Mouse (Mus musculus): ENCODE measurements around the gene Cd163. TPM values are rescaled to one million over a fixed set of nuclear protein-coding genes. Genes with fewer than 3 reads are reported as not detected.
A peak's percentile ranks its signal among the peaks of the same experiment; 100 is the strongest.
"Not testable (repeated sequence)": the region's sequence is repeated elsewhere in the genome, so short reads cannot be mapped to it uniquely, and the experiment has no call there.

Gene Cd163
- polyA plus RNA-seq (2016; fragmentation: Nextera tagmentation; extraction: Ambion mirVana) = 0.05 and 0.08 TPM in 2 replicates

DNA sequence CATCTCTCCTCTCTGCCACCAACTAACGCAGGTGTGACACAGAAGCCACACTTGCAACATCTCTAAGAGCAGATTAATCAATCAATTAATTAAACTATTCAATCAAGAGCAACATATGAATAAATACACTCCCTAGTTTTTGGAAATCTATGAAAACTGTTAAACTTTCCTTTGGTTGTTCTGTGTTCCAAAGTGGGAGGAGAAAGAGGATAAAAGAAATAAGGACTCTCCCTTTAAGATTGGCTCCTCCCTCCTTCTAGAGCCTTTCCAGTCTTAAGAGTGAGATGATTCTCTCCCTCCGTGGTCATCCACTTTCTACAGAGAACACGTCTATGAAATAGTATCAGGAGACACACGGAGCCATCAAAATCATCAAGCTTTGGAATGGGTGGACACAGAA is at the start of gene Cd163:
Gene Cd163 (plus strand): TSS at position 301 of the 400 bp plus-strand sequence.
- no peaks in the 10 kb centered on the region for H3K9me3 ChIP-seq
- WGBS = 95% methylated on average over 4 of the region's 4 CpGs
- H3K27ac ChIP-seq (replicated peaks) = no peak within 1 kb of the TSS
- no peak within 1 kb of the TSS for H3K4me2 ChIP-seq (replicated peaks)
- H3K4me1 ChIP-seq = no peaks in the 10 kb centered on the region
- no peaks in the 10 kb centered on the region for H3K36me3 ChIP-seq
- H3K27me3 ChIP-seq = no peaks in the 10 kb centered on the region
- H3K4me3 ChIP-seq = no peak within 1 kb of the TSS
- no peak for ATAC-seq (ENCODE audit: low FRiP score, low read depth)
- no peak within 1 kb of the TSS for H3K9ac ChIP-seq (replicated peaks)

- no peak for ATAC-seq (ENCODE audit: low FRiP score, low read depth)
- 65% methylated on average over 6 of the region's 6 CpGs for WGBS
Measured at GRCm38 (mm10) chr6:124255721-124256470, 48.6 kb upstream of the Cd163 start.

DNA sequence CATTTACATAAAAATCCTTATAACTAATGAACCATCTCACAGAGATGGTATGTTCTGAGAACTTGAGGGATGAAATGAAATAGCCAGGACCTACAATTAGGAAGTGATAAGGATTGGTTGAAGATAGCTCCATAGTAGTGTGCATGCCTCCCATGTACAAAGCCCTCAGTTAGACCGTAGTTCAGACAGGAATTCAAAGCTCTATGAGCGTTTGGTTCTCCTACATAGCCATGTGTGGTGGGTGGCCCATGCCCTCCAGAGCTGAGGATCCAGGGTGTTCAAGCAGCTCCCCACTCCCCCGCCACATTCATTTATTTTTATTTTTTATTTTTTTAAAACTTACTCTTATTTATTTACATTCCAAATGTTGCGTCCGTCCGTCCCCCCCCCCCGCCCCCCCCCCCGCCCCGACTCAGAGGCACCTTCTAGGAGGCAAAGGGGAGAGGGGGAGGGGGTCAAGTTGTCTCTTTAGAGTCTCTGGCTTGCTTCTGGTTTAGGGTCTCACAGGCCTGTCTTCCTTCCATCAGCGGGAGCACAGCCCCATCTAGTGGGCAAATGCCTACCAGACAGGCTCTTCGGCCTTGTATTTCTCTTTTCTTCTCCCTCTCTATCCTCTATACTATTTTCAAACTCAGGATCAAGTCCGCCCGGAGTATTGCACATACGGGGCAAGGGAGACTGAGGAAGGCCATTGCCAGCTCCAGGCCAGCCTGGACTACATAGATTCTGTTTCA is 44.1 kb upstream of the Cd163 start:
- Histone ChIP-seq H3K27me3 (no peaks in the 10 kb centered on the region), H3K4me2 (replicated peaks) (no peak overlapping the region), H3K36me3 (no peaks in the 10 kb centered on the region), H3K9me3 (no peaks in the 10 kb centered on the region), H3K9ac (replicated peaks) (no peak overlapping the region), H3K4me3 (no peak overlapping the region), H3K4me1 (no peaks in the 10 kb centered on the region), H3K27ac (replicated peaks) (no peak overlapping the region)
- 26% methylated on average over 11 of the region's 14 CpGs for WGBS
- ATAC-seq (ENCODE audit: low FRiP score, low read depth) = peak; percentile 83

More at GRCm38 (mm10) chr6:124255721-124256470, 48.6 kb upstream of the Cd163 start:
- Histone ChIP-seq H3K36me3 (no peaks in the 10 kb centered on the region), H3K4me1 (no peaks in the 10 kb centered on the region), H3K4me3 (no peak overlapping the region), H3K27ac (replicated peaks) (no peak overlapping the region), H3K9ac (replicated peaks) (no peak overlapping the region), H3K27me3 (no peaks in the 10 kb centered on the region), H3K9me3 (no peaks in the 10 kb centered on the region), H3K4me2 (replicated peaks) (no peak overlapping the region)

- 3% methylated on average over 3 of the region's 3 CpGs for WGBS
- H3K36me3 ChIP-seq = no peaks in the 10 kb centered on the region
- H3K27ac ChIP-seq (replicated peaks) = no peak overlapping the region
Measured at GRCm38 (mm10) chr6:124262696-124263095, 41.8 kb upstream of the Cd163 start.

DNA sequence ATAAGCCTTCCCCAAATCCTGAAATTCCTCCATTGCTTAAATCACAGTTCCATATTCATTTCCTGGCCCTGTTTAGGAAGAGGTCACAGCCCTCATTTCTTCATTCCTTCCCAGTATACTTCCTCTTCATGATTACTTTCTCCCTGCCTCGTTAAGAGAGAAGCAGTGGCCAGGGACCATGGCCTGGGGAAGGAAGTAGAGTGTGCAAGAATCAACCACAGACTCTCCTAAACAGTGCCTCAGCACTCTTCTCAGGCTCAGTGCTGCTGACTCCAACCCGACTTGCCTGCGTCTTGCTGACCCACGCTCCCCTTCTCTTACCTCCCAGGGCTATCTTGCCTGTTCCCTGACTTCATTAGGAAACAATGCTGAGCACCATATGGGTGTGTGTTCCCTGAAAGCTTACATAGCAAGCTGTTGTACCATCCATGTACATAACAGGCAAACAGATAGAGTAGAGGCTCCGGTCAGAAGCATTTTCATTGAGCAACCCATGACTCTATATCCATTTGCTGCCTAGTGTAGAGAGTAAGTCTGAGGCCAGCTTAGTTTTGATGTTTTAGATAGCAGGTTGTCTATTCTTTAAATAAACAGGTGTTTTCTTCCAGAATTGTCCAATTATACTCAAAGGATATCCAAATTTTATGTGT is 31.1 kb upstream of the Cd163 start:
- Histone ChIP-seq H3K27me3 (no peaks in the 10 kb centered on the region), H3K4me2 (replicated peaks) (no peak overlapping the region), H3K27ac (replicated peaks) (no peak overlapping the region), H3K4me1 (no peaks in the 10 kb centered on the region), H3K36me3 (no peaks in the 10 kb centered on the region), H3K9ac (replicated peaks) (no peak overlapping the region), H3K9me3 (no peaks in the 10 kb centered on the region), H3K4me3 (no peak overlapping the region)
- WGBS = 80% methylated on average over 5 of the region's 5 CpGs
- no peak for ATAC-seq (ENCODE audit: low FRiP score, low read depth)

More at GRCm38 (mm10) chr6:124262696-124263095, 41.8 kb upstream of the Cd163 start:
- Histone ChIP-seq H3K9me3 (no peaks in the 10 kb centered on the region), H3K27me3 (no peaks in the 10 kb centered on the region), H3K4me1 (no peaks in the 10 kb centered on the region), H3K9ac (replicated peaks) (no peak overlapping the region), H3K4me2 (replicated peaks) (no peak overlapping the region), H3K4me3 (no peak overlapping the region)
- ATAC-seq (ENCODE audit: low FRiP score, low read depth) = peak; percentile 48

- H3K27me3 ChIP-seq = no peaks in the 10 kb centered on the region
- 82% methylated on average over 5 of the region's 5 CpGs for WGBS
Measured at GRCm38 (mm10) chr6:124277641-124278040, 26.8 kb upstream of the Cd163 start.

DNA sequence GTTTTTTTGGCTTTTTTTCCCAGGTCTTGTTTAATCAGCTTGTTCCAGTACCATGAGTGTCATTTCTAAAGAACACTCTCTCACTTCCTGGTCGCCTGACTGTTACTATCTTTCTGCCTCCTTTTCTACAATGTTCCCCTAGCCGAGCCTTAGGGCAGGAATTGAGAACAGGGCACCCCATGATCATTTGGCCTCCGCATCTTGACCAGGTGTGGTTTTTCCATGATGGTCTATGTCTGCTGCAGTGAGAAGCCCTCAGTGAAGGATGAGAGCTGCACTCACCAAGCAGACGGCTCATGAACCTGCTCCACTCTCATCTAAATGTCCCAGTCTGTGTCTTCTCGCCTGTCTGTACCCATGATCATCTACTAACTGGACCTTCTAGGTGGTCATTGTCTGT is 26.2 kb upstream of the Cd163 start:
- WGBS = 90% methylated on average over 5 of the region's 5 CpGs
- ATAC-seq (ENCODE audit: low FRiP score, low read depth) = no peak

More at GRCm38 (mm10) chr6:124277641-124278040, 26.8 kb upstream of the Cd163 start:
- H3K9me3 ChIP-seq = no peaks in the 10 kb centered on the region
- H3K9ac ChIP-seq (replicated peaks) = no peak overlapping the region
- H3K4me3 ChIP-seq = no peak overlapping the region
- ATAC-seq (ENCODE audit: low FRiP score, low read depth) = no peak
- no peak overlapping the region for H3K4me2 ChIP-seq (replicated peaks)
- no peaks in the 10 kb centered on the region for H3K36me3 ChIP-seq
- no peaks in the 10 kb centered on the region for H3K4me1 ChIP-seq
- H3K27ac ChIP-seq (replicated peaks) = no peak overlapping the region

DNA sequence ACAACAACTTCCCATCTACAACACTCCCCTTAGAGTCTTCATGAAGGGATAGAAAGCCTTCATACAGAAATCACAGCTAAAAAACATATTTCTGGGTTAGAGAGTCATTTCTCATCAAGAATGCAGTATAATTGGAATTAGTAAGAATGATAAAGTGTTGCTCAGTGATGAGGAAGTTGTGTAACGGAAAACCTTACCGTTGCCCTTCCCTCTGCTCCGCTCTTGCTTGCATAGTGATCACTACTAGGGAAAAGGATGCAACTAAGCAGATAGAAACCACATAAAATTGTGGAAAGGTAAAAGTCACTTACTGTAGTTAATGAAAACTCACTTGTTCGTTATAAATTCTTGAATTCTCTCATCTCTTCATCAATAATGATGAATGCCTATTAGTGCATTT is 21.7 kb upstream of the Cd163 start:
- Histone ChIP-seq H3K4me3 (no peak overlapping the region), H3K4me2 (replicated peaks) (no peak overlapping the region), H3K9me3 (no peaks in the 10 kb centered on the region), H3K9ac (replicated peaks) (no peak overlapping the region), H3K27me3 (no peaks in the 10 kb centered on the region), H3K27ac (replicated peaks) (no peak overlapping the region), H3K36me3 (no peaks in the 10 kb centered on the region), H3K4me1 (no peaks in the 10 kb centered on the region)
- ATAC-seq (ENCODE audit: low FRiP score, low read depth) = no peak
- 91% methylated on average over 4 of the region's 4 CpGs for WGBS

More for the DNA sequence above, 26.2 kb upstream of the Cd163 start:
- no peaks in the 10 kb centered on the region for H3K4me1 ChIP-seq
- no peak overlapping the region for H3K27ac ChIP-seq (replicated peaks)
- no peaks in the 10 kb centered on the region for H3K9me3 ChIP-seq
- H3K36me3 ChIP-seq = no peaks in the 10 kb centered on the region
- H3K4me3 ChIP-seq = no peak overlapping the region
- H3K27me3 ChIP-seq = no peaks in the 10 kb centered on the region
- no peak overlapping the region for H3K4me2 ChIP-seq (replicated peaks)
- no peak overlapping the region for H3K9ac ChIP-seq (replicated peaks)

- whole genome bisulfite sequencing = 90% methylated on average over 5 of the region's 5 CpGs
- H3K9me3 ChIP-seq; ATAC-seq (ENCODE audit: low FRiP score, low read depth); H3K27me3 ChIP-seq; H3K4me2 ChIP-seq (replicated peaks); H3K4me3 ChIP-seq; H3K9ac ChIP-seq (replicated peaks); H3K27ac ChIP-seq (replicated peaks); H3K36me3 ChIP-seq; H3K4me1 ChIP-seq: not testable (repeated sequence)
Measured at GRCm38 (mm10) chr6:124297378-124297777, 7.1 kb upstream of the Cd163 start.

DNA sequence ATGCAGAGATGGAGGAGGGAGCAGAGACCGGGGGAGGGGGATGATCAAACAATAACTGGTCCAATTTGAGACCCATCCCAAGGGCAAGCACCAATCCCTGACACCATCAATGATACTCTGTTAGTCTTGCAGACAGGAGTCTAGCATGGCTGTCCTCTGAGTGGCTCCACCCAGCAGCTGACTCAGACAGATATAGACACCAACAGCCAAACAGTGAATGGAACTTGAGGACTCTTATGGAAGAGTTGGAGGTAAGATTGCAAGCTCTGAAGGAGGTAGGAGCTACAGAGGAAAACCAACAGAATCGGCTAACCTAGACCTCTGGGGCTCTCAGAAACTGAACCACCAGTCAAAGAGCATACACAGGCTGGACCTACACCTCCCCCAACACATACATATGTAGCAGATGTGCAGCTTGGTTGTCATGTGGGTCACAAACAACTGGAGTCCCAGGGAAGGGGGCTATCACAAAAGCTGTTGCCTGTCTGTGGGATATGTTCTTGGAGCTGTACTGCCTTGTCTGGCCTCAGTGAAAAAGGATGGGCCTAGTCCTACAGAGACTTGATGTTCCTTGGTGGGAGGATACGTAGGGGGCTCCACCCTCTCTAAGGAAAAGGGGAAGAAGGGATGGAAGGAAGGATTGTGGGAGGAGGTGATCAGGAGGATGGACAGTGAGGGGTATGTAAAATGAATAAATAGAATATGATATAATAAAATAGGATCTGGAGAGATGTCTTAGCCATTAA is 2.8 kb upstream of the Cd163 start:
- H3K4me1 ChIP-seq = no peaks in the 10 kb centered on the region

GRCm38 (mm10) chr6:124308935-124309334 is 4.5 kb downstream of the Cd163 start:
- H3K4me1 ChIP-seq = no peaks in the 10 kb centered on the region
- ATAC-seq (ENCODE audit: low FRiP score, low read depth) = no peak
- WGBS = 85% methylated on average over 8 of the region's 8 CpGs
- no peak overlapping the region for H3K9ac ChIP-seq (replicated peaks)
- no peaks in the 10 kb centered on the region for H3K36me3 ChIP-seq
- no peak overlapping the region for H3K27ac ChIP-seq (replicated peaks)
- H3K4me2 ChIP-seq (replicated peaks) = no peak overlapping the region
- no peak overlapping the region for H3K4me3 ChIP-seq
- H3K27me3 ChIP-seq = no peaks in the 10 kb centered on the region
- no peaks in the 10 kb centered on the region for H3K9me3 ChIP-seq

More for the DNA sequence above, 2.8 kb upstream of the Cd163 start:
- Histone ChIP-seq H3K9me3 (no peaks in the 10 kb centered on the region), H3K4me2 (replicated peaks) (no peak overlapping the region), H3K36me3 (no peaks in the 10 kb centered on the region), H3K4me3 (no peak overlapping the region), H3K27me3 (no peaks in the 10 kb centered on the region), H3K27ac (replicated peaks) (no peak overlapping the region), H3K9ac (replicated peaks) (no peak overlapping the region)
- WGBS = 77% methylated on average over 3 of the region's 3 CpGs
- no peak for ATAC-seq (ENCODE audit: low FRiP score, low read depth)
